Mouse (Mus musculus): ENCODE measurements around the gene Rassf5. TPM values are rescaled to one million over a fixed set of nuclear protein-coding genes. Genes with fewer than 3 reads are reported as not detected.

Gene Rassf5
- polyA plus RNA-seq, 1 experiment from 2014 or later = 7.9 TPM

- Histone ChIP-seq H3K9me3 (ENCODE audit: control insufficient read depth, low read length) (no peaks in the 10 kb centered on the region), H3K4me2 (replicated peaks; ENCODE audit: low read depth) (no peak overlapping the region), H3K27me3 (ENCODE audit: control insufficient read depth, insufficient read depth, low read length) (no peaks in the 10 kb centered on the region), H3K4me1 (replicated peaks; ENCODE audit: control insufficient read depth, insufficient read depth) (no peaks in the 10 kb centered on the region), H3K9ac (ENCODE audit: low read length) (no peak overlapping the region), H3K4me3 (ENCODE audit: low read depth, low read length) (no peak overlapping the region), H3K36me3 (ENCODE audit: control insufficient read depth, insufficient read depth, low read length) (peaks cover 22% of the 10 kb centered on the region), H3K27ac (replicated peaks) (no peak overlapping the region)
- no peak for ATAC-seq (ENCODE audit: low FRiP score, low TSS enrichment)
- 78% methylated on average over 5 of the region's 5 CpGs for WGBS
- TF ChIP-seq EP300 (optimal IDR thresholded peaks at IDR 0.05) = no peak
- no peak for TF ChIP-seq CTCF (IDR thresholded peaks at IDR 0.05; ENCODE audit: low read depth)
- no peak for DNase-seq (ENCODE audit: low spot score)
Observed at GRCm38 (mm10) chr1:131178083-131178482, 67.0 kb downstream of the Rassf5 start.

DNA sequence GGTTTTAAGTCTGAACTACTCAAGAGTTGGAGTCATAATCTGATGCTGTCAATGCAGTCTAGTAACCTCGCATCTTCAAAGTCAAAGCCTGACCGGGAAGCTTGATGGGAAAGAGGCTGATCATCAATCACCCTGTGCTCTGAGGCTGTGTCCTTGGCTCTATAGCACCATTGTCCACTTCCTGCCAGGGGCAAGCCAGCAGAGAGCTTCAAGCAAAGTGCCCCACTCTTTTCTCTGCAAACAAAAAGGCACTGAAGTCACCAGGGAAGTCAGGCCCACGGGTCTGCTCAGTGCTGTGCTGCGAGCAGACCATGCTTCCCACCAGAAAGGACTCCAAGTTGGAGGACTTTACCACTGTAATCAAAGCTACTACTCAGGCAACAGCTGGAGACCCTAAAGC is 67.8 kb downstream of the Rassf5 start:
- ATAC-seq (ENCODE audit: low FRiP score, low TSS enrichment) = no peak

GRCm38 (mm10) chr1:131175819-131176218 is 69.2 kb downstream of the Rassf5 start:
- no peak for ATAC-seq (ENCODE audit: low FRiP score, low TSS enrichment)
- H3K4me3 ChIP-seq (ENCODE audit: low read depth, low read length) = no peak overlapping the region
- H3K9me3 ChIP-seq (ENCODE audit: control insufficient read depth, low read length) = no peaks in the 10 kb centered on the region
- WGBS = 90% methylated on average over 8 of the region's 8 CpGs
- no peaks in the 10 kb centered on the region for H3K4me1 ChIP-seq (replicated peaks; ENCODE audit: control insufficient read depth, insufficient read depth)
- no peak overlapping the region for H3K27ac ChIP-seq (replicated peaks)
- no peak for DNase-seq (ENCODE audit: low spot score)
- peaks cover 36% of the 10 kb centered on the region for H3K36me3 ChIP-seq (ENCODE audit: control insufficient read depth, insufficient read depth, low read length)
- no peak for TF ChIP-seq EP300 (optimal IDR thresholded peaks at IDR 0.05)
- no peak for TF ChIP-seq CTCF (IDR thresholded peaks at IDR 0.05; ENCODE audit: low read depth)
- H3K27me3 ChIP-seq (ENCODE audit: control insufficient read depth, insufficient read depth, low read length) = no peaks in the 10 kb centered on the region
- H3K4me2 ChIP-seq (replicated peaks; ENCODE audit: low read depth) = no peak overlapping the region
- H3K9ac ChIP-seq (ENCODE audit: low read length) = no peak overlapping the region

More for the DNA sequence above, 67.8 kb downstream of the Rassf5 start:
- no peak overlapping the region for H3K4me3 ChIP-seq (ENCODE audit: low read depth, low read length)
- H3K9ac ChIP-seq (ENCODE audit: low read length) = no peak overlapping the region
- no peaks in the 10 kb centered on the region for H3K4me1 ChIP-seq (replicated peaks; ENCODE audit: control insufficient read depth, insufficient read depth)
- WGBS = 63% methylated on average over 4 of the region's 4 CpGs
- no peak for DNase-seq (ENCODE audit: low spot score)
- no peaks in the 10 kb centered on the region for H3K9me3 ChIP-seq (ENCODE audit: control insufficient read depth, low read length)
- no peaks in the 10 kb centered on the region for H3K27me3 ChIP-seq (ENCODE audit: control insufficient read depth, insufficient read depth, low read length)
- peaks cover 27% of the 10 kb centered on the region for H3K36me3 ChIP-seq (ENCODE audit: control insufficient read depth, insufficient read depth, low read length)
- H3K27ac ChIP-seq (replicated peaks) = no peak overlapping the region
- H3K4me2 ChIP-seq (replicated peaks; ENCODE audit: low read depth) = no peak overlapping the region
- TF ChIP-seq EP300 (optimal IDR thresholded peaks at IDR 0.05) (no peak), CTCF (IDR thresholded peaks at IDR 0.05; ENCODE audit: low read depth) (no peak)

DNA sequence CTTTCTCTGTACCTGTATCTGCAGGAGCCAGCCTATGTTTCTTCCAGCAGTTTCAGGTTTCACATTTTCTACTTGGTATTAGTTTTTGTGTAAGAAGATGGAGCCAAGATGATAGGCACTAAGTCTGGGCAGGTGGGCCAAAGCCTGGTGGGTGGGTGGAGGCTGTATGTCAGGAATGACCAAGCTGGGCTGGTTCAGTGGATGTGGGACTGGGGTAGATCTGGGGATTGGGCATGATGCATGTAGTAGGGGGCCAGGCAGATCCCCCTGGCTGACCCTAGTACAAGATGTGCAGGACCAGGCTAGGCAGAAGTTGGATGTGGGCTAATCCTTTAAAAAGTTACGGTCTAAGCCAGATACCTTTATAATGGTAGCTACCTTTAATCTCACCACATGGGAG is 69.9 kb downstream of the Rassf5 start:
- H3K4me2 ChIP-seq (replicated peaks; ENCODE audit: low read depth) = no peak overlapping the region
- no peaks in the 10 kb centered on the region for H3K27me3 ChIP-seq (ENCODE audit: control insufficient read depth, insufficient read depth, low read length)
- H3K36me3 ChIP-seq (ENCODE audit: control insufficient read depth, insufficient read depth, low read length) = peaks cover 38% of the 10 kb centered on the region
- H3K9ac ChIP-seq (ENCODE audit: low read length) = no peak overlapping the region
- no peaks in the 10 kb centered on the region for H3K4me1 ChIP-seq (replicated peaks; ENCODE audit: control insufficient read depth, insufficient read depth)
- TF ChIP-seq EP300 (optimal IDR thresholded peaks at IDR 0.05) = no peak
- no peak for TF ChIP-seq CTCF (IDR thresholded peaks at IDR 0.05; ENCODE audit: low read depth)
- WGBS = 100% methylated on average over 1 of the region's 1 CpGs
- H3K27ac ChIP-seq (replicated peaks) = no peak overlapping the region
- no peak overlapping the region for H3K4me3 ChIP-seq (ENCODE audit: low read depth, low read length)
- no peaks in the 10 kb centered on the region for H3K9me3 ChIP-seq (ENCODE audit: control insufficient read depth, low read length)
- ATAC-seq (ENCODE audit: low FRiP score, low TSS enrichment) (no peak), DNase-seq (ENCODE audit: low spot score) (no peak)

GRCm38 (mm10) chr1:131174299-131174861 is 70.7 kb downstream of the Rassf5 start:
- DNase-seq (ENCODE audit: low spot score) = no peak
- H3K4me2 ChIP-seq (replicated peaks; ENCODE audit: low read depth) = no peak overlapping the region

DNA sequence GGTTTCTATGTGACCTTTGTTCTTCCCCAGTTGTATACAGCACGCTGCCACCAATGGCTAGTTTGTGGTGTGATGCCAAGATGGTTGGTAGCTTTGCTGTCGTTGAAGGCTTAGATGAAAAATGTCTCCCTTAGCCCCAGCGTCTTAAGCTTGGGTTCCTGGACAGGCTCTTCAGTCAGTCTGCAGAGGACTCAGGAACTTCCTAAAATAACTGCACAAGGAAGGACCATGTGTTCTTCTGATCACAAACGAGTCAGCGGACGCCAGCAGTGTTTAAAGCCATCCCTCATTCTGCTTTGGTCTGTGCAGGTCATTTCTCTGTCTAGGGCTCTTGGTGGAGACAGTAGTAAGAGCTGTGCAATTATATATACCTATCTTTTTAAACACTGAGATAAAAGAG is 71.2 kb downstream of the Rassf5 start:
- H3K4me2 ChIP-seq (replicated peaks; ENCODE audit: low read depth) = no peak overlapping the region
- no peak for ATAC-seq (ENCODE audit: low FRiP score, low TSS enrichment)
- 50% methylated on average over 6 of the region's 6 CpGs for WGBS

More at GRCm38 (mm10) chr1:131174299-131174861, 70.7 kb downstream of the Rassf5 start:
- peaks cover 34% of the 10 kb centered on the region for H3K36me3 ChIP-seq (ENCODE audit: control insufficient read depth, insufficient read depth, low read length)
- H3K27me3 ChIP-seq (ENCODE audit: control insufficient read depth, insufficient read depth, low read length) = no peaks in the 10 kb centered on the region
- ATAC-seq (ENCODE audit: low FRiP score, low TSS enrichment) = no peak
- H3K4me1 ChIP-seq (replicated peaks; ENCODE audit: control insufficient read depth, insufficient read depth) = no peaks in the 10 kb centered on the region
- no peaks in the 10 kb centered on the region for H3K9me3 ChIP-seq (ENCODE audit: control insufficient read depth, low read length)
- TF ChIP-seq CTCF (IDR thresholded peaks at IDR 0.05; ENCODE audit: low read depth) (peak; percentile 22; the same call in 1 of the 2 replicates), EP300 (optimal IDR thresholded peaks at IDR 0.05) (no peak)
- WGBS = 67% methylated on average over 12 of the region's 12 CpGs
- H3K9ac ChIP-seq (ENCODE audit: low read length) = no peak overlapping the region
- H3K27ac ChIP-seq (replicated peaks) = no peak overlapping the region
- no peak overlapping the region for H3K4me3 ChIP-seq (ENCODE audit: low read depth, low read length)

More for the DNA sequence above, 71.2 kb downstream of the Rassf5 start:
- no peak for DNase-seq (ENCODE audit: low spot score)
- no peak overlapping the region for H3K27ac ChIP-seq (replicated peaks)
- no peak overlapping the region for H3K9ac ChIP-seq (ENCODE audit: low read length)
- no peaks in the 10 kb centered on the region for H3K9me3 ChIP-seq (ENCODE audit: control insufficient read depth, low read length)
- no peak overlapping the region for H3K4me3 ChIP-seq (ENCODE audit: low read depth, low read length)
- peaks cover 33% of the 10 kb centered on the region for H3K36me3 ChIP-seq (ENCODE audit: control insufficient read depth, insufficient read depth, low read length)
- H3K27me3 ChIP-seq (ENCODE audit: control insufficient read depth, insufficient read depth, low read length) = no peaks in the 10 kb centered on the region
- TF ChIP-seq EP300 (optimal IDR thresholded peaks at IDR 0.05) (no peak), CTCF (IDR thresholded peaks at IDR 0.05; ENCODE audit: low read depth) (no peak)
- no peaks in the 10 kb centered on the region for H3K4me1 ChIP-seq (replicated peaks; ENCODE audit: control insufficient read depth, insufficient read depth)
